Mouse (Mus musculus) yolk sac, embryonic 10.5 days (tissue): ENCODE measurements around the gene Insc.

Source experiments
- DNase-seq: peaks from one replicate; pipeline ENCODE4 v3.0.0-alpha.2; 2017; ENCODE audit warnings: low spot score

Gene Insc

GRCm38 (mm10) chr7:114762660-114763059, 19.2 kb downstream of the Insc start:
- no peak for DNase-seq

- no peak for DNase-seq
These were observed 21.8 kb downstream of the Insc start for GRCm38 (mm10) chr7:114765273-114765672.

- DNase-seq: no peak
These were observed 23.0 kb downstream of the Insc start for GRCm38 (mm10) chr7:114766523-114766922.

GRCm38 (mm10) chr7:114768516-114768915, 25.0 kb downstream of the Insc start:
- DNase-seq: no peak

- no peak for DNase-seq
These were observed 25.5 kb downstream of the Insc start for GRCm38 (mm10) chr7:114769041-114769440.

- DNase-seq: no peak
These were observed 27.1 kb downstream of the Insc start for GRCm38 (mm10) chr7:114770586-114770985.

- peak; percentile 57 for DNase-seq
These were observed 28.3 kb downstream of the Insc start for GRCm38 (mm10) chr7:114771801-114772200.

GRCm38 (mm10) chr7:114773781-114774180, 30.3 kb downstream of the Insc start:
- no peak for DNase-seq

GRCm38 (mm10) chr7:114775856-114776255, 32.4 kb downstream of the Insc start:
- no peak for DNase-seq

- DNase-seq: no peak
These were observed 34.8 kb downstream of the Insc start for GRCm38 (mm10) chr7:114778156-114778770.

- no peak for DNase-seq
These were observed 35.7 kb downstream of the Insc start for GRCm38 (mm10) chr7:114779056-114779660.

GRCm38 (mm10) chr7:114783291-114783690, 39.8 kb downstream of the Insc start:
- no peak for DNase-seq

GRCm38 (mm10) chr7:114791087-114791486, 47.6 kb downstream of the Insc start:
- DNase-seq: no peak

GRCm38 (mm10) chr7:114792026-114792425, 48.5 kb downstream of the Insc start:
- DNase-seq: peak; percentile 7

- no peak for DNase-seq
These were observed 50.9 kb downstream of the Insc start for GRCm38 (mm10) chr7:114794400-114794799.

- DNase-seq: no peak
These were observed 59.1 kb downstream of the Insc start for GRCm38 (mm10) chr7:114802576-114802975.

- no peak for DNase-seq
These were observed 61.8 kb downstream of the Insc start for GRCm38 (mm10) chr7:114805311-114805710.

- DNase-seq: no peak
These were observed 63.8 kb downstream of the Insc start for GRCm38 (mm10) chr7:114807343-114807742.

GRCm38 (mm10) chr7:114808341-114808740, 64.8 kb downstream of the Insc start:
- DNase-seq: peak; percentile 4

GRCm38 (mm10) chr7:114817291-114817806, 73.9 kb downstream of the Insc start:
- peak; percentile 60 for DNase-seq

- no peak for DNase-seq
These were observed 74.4 kb downstream of the Insc start for GRCm38 (mm10) chr7:114817879-114818278.

- no peak for DNase-seq
These were observed 74.9 kb downstream of the Insc start for GRCm38 (mm10) chr7:114818351-114818750.

- DNase-seq: no peak
These were observed 75.3 kb downstream of the Insc start for GRCm38 (mm10) chr7:114818836-114819235.

GRCm38 (mm10) chr7:114822736-114823135, 79.2 kb downstream of the Insc start:
- no peak for DNase-seq
